Mouse (Mus musculus) cortical plate, adult 2 months (tissue): ENCODE results near the gene Pde10a. TPM values are rescaled to one million over a fixed set of nuclear protein-coding genes. Genes with fewer than 3 reads are reported as not detected.

Source experiments
- H3K27ac ChIP-seq: fragments of 200-500 bp; 2 replicates; pipeline ENCODE4 v1.5.1; 2012; ENCODE audit warnings: low read length, control low read depth, inconsistent platforms; ENCODE audit not compliant: insufficient read depth
- H3K4me1 ChIP-seq: fragments of 200-500 bp; 2 replicates; pipeline ENCODE4 v1.6.1; 2011; ENCODE audit warnings: low read length; ENCODE audit not compliant: control insufficient read depth, insufficient read depth
- H3K4me3 ChIP-seq: fragments of 200-500 bp; 2 replicates; pipeline ENCODE4 v1.5.1; 2011; ENCODE audit warnings: mild to moderate bottlenecking, low read length, control low read depth; ENCODE audit not compliant: insufficient read depth
- CTCF ChIP-seq: fragments of 200-500 bp; IDR thresholded peaks from 2 replicates; pipeline ENCODE4 v1.5.1; 2011; ENCODE audit warnings: mild to moderate bottlenecking, control low read depth, low read length; ENCODE audit not compliant: insufficient read depth; ENCODE audit errors: extremely low read depth
- POLR2A ChIP-seq: fragments of 200-500 bp; IDR thresholded peaks from 2 replicates; pipeline ENCODE4 v1.6.1; 2011; ENCODE audit warnings: mild to moderate bottlenecking, low read length, control low read depth; ENCODE audit not compliant: insufficient read depth; ENCODE audit errors: extremely low read depth
- polyA plus RNA-seq: library from polyadenylated mRNA; depleted of rRNA; stranded (reverse); fragments of >200 nt; gene quantifications from 2 replicates; pipeline ENCODE4 v1.2.3, GENCODE M21; 2012

Pde10a gene
- polyA plus RNA-seq, 1 experiment = 71.9 TPM

GRCm38 (mm10) chr17:8936603-8937002 is 411.4 kb downstream of the Pde10a start:
- no peak overlapping the region for H3K4me3 ChIP-seq
- no peaks in the 10 kb centered on the region; the same call in 1 of the 2 replicates for H3K4me1 ChIP-seq
- TF ChIP-seq CTCF = peak; percentile 53; the same call in 1 of the 2 replicates
- TF ChIP-seq POLR2A = no peak
- H3K27ac ChIP-seq = no peak overlapping the region

GRCm38 (mm10) chr17:8951588-8951987 is 426.4 kb downstream of the Pde10a start:
- TF ChIP-seq POLR2A = no peak
- TF ChIP-seq CTCF = no peak
- Histone ChIP-seq H3K27ac (no peak overlapping the region), H3K4me3 (no peak overlapping the region), H3K4me1 (no peaks in the 10 kb centered on the region)

DNA sequence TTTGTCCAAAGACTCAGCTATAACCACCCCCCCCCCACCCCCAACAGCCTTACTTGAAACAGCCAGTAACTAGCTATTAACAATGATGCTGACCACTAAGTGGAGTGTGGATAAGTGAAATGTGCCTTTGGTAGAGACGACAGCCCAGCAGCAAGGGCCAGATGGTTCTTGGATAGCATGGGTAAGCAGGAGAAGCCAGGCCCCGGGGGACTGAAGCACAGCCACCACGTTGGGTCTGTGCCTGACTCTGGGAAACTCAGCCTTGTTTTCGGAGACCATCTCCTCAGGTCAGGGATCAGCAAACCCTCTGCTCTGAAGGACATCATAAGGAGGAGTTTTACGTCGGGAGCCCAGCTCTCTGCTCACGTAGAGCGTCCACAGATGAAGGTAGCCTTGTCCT is 427.8 kb downstream of the Pde10a start:
- Histone ChIP-seq H3K4me3 (no peak overlapping the region), H3K27ac (no peak overlapping the region)
- no peak for TF ChIP-seq POLR2A
- TF ChIP-seq CTCF = no peak

DNA sequence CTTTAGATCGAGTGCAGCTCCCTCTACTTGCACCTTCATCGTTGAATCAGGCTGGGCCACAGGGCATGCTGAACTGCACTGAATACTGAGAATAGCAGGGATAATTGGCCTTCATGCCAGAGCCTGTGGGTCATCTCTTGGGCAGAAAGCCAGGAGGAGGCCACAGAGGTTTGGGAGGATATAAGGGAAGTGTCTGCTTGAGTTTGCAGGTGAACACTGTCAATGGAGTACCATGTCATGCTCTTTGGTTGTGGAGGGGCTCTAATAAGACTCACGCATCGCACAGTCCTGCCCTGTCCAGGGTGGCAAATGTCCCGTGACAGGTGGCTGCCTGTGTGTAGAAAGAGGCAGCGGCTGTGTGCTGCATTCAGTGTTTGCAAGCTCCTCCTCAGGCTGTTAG is 433.0 kb downstream of the Pde10a start:
- no peak for TF ChIP-seq CTCF
- TF ChIP-seq POLR2A = no peak
- H3K4me3 ChIP-seq = no peak overlapping the region
- H3K27ac ChIP-seq = no peak overlapping the region
- H3K4me1 ChIP-seq = no peaks in the 10 kb centered on the region

More for the DNA sequence above, 427.8 kb downstream of the Pde10a start:
- H3K4me1 ChIP-seq = no peaks in the 10 kb centered on the region

- Histone ChIP-seq H3K4me3 (no peak overlapping the region), H3K27ac (no peak overlapping the region), H3K4me1 (no peaks in the 10 kb centered on the region)
- TF ChIP-seq CTCF (no peak), POLR2A (no peak)
Observed at GRCm38 (mm10) chr17:8960386-8960785, 435.2 kb downstream of the Pde10a start.

GRCm38 (mm10) chr17:8961097-8961496 is 435.9 kb downstream of the Pde10a start:
- Histone ChIP-seq H3K27ac (no peak overlapping the region), H3K4me1 (no peaks in the 10 kb centered on the region), H3K4me3 (no peak overlapping the region)
- TF ChIP-seq POLR2A (no peak), CTCF (no peak)

DNA sequence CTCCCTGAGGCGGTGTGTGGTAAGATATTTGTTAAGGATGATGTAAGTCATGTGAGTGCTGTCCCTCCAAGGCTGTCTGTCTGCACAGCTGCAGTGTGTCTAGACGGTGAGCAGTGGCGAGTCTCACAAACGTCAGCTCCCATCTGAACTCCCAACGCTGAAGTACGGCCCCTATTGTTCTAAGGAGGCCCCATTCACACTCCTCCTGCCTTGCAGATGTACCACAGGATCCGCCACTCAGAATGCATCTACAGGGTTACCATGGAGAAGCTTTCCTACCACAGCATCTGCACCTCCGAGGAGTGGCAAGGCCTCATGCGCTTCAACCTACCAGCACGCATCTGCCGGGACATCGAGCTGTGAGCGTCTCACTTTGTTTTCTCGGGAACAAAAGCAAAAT is 436.5 kb downstream of the Pde10a start:
- Histone ChIP-seq H3K4me3 (no peak overlapping the region), H3K27ac (no peak overlapping the region), H3K4me1 (no peaks in the 10 kb centered on the region)
- TF ChIP-seq POLR2A = no peak
- TF ChIP-seq CTCF = no peak

DNA sequence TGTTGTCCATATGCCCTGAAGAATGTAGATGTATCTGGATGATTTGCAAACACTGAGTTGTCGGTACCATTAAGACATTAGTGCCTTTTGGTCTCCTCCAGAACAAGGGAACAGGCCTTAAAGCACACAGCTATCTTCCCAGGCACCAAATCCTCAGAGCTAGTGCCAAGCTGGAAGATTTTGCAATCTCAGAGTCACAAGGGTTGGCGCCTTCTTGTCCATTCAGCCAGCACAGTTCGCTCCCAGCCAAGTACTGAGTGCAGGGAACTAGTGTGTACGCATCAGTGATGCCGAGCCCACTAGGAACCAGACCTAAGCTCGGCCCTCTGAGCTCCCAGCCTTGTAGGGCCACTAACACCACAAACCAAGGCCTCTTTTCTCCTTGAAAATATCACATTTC is 440.0 kb downstream of the Pde10a start:
- TF ChIP-seq POLR2A (no peak), CTCF (no peak)
- H3K4me3 ChIP-seq = no peak overlapping the region
- 0 out of 2 replicates have a peak overlapping the region, but pooled peaks have one; percentile 5 for H3K27ac ChIP-seq

GRCm38 (mm10) chr17:8972152-8972854 is 447.1 kb downstream of the Pde10a start:
- Histone ChIP-seq H3K4me3 (no peak overlapping the region), H3K4me1 (no peaks in the 10 kb centered on the region), H3K27ac (no peak overlapping the region)
- TF ChIP-seq CTCF (no peak), POLR2A (no peak)

More for the DNA sequence above, 440.0 kb downstream of the Pde10a start:
- H3K4me1 ChIP-seq = no peaks in the 10 kb centered on the region

DNA sequence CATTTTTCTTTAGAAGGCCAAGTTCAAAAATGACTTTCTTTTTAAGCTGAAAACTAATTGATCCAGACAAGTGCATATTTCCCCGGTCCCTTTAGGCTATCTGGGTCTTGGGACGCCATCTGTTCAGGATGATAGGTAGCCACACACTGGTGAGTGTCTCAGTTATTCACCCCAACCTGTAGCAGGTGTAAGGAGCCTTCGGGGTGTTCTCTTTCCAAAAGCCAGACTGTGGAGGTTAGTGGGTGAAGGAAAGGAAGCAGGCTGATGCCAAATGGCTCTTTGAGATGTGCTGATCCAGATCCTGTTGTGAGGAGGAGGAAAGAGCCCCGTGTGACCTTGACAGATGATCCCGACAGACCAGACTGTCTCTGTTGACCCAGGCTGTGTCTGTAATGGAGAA is 448.2 kb downstream of the Pde10a start:
- Histone ChIP-seq H3K4me1 (no peaks in the 10 kb centered on the region), H3K4me3 (no peak overlapping the region), H3K27ac (no peak overlapping the region)
- no peak for TF ChIP-seq CTCF
- no peak for TF ChIP-seq POLR2A
